Mouse (Mus musculus) stomach, embryonic 14.5 days (tissue): Measurements from ENCODE around the gene Dpagt1. TPM values are rescaled to one million over a fixed set of nuclear protein-coding genes. Genes with fewer than 3 reads are reported as not detected.
"Not testable (repeated sequence)": the region's sequence is repeated elsewhere in the genome, so short reads cannot be mapped to it uniquely, and the experiment has no call there.

Source experiments
- ATAC-seq: fragments of 200-750 bp; cut with Nextera tagmentation; 2 replicates; pipeline ENCODE4 v1.8.0; 2017; ENCODE audit warnings: low read depth, moderate TSS enrichment; ENCODE audit not compliant: insufficient number of reproducible peaks, insufficient read depth, low FRiP score
- H3K27ac ChIP-seq: fragments of 300-500 bp; sonication (generic); 2 replicates; pipeline ENCODE4 v1.5.1; 2014; ENCODE audit warnings: mild to moderate bottlenecking, low read length, moderate library complexity, mixed read lengths
- H3K27me3 ChIP-seq: fragments of 300-500 bp; sonication (generic); 2 replicates; pipeline ENCODE4 v1.6.1; 2014; ENCODE audit warnings: low read length, control low read depth, mixed read lengths; ENCODE audit not compliant: control insufficient read depth, insufficient read depth
- H3K36me3 ChIP-seq: fragments of 300-500 bp; sonication (generic); 2 replicates; pipeline ENCODE4 v1.6.1; 2014; ENCODE audit warnings: mild to moderate bottlenecking, control low read depth, low read length, moderate library complexity, mixed read lengths; ENCODE audit not compliant: control insufficient read depth, insufficient read depth
- H3K4me1 ChIP-seq: fragments of 300-500 bp; sonication (generic); 2 replicates; pipeline ENCODE4 v1.6.1; 2014; ENCODE audit warnings: low read length, control low read depth, mixed read lengths; ENCODE audit not compliant: control insufficient read depth, insufficient read depth
- H3K4me2 ChIP-seq: fragments of 300-500 bp; sonication (generic); replicated peaks from 2 replicates; pipeline ENCODE4 v1.6.1; 2014; ENCODE audit warnings: low read depth, low read length, control low read depth
- H3K4me3 ChIP-seq: fragments of 300-500 bp; sonication (generic); 2 replicates; pipeline ENCODE4 v1.5.1; 2014; ENCODE audit warnings: low read depth, low read length, control low read depth
- H3K9ac ChIP-seq: fragments of 300-500 bp; sonication (generic); replicated peaks from 2 replicates; pipeline ENCODE4 v1.6.1; 2014; ENCODE audit warnings: low read depth, mild to moderate bottlenecking, control low read depth, low read length, moderate library complexity, mixed read lengths
- H3K9me3 ChIP-seq: fragments of 300-500 bp; sonication (generic); 2 replicates; pipeline ENCODE4 v1.6.1; 2016; ENCODE audit warnings: low read depth, low read length, control low read depth; ENCODE audit not compliant: control insufficient read depth
- WGBS: fragments of 180-500 bp; shearing (Covaris S2); extraction: QIAGEN DNeasy Blood & Tissue Kit; methylation state at CpG from one replicate; pipeline ENCODE4 v1.1.7; 2014; 5-methylcytosine and 5-hydroxymethylcytosine counted together
- polyA plus RNA-seq: library from polyadenylated mRNA; unstranded; fragments of >200 nt; fragmentation: Nextera tagmentation; extraction: Ambion mirVana; gene quantifications from 2 replicates; pipeline ENCODE4 v1.2.1, GENCODE M21; 2014

The Dpagt1 gene
- polyA plus RNA-seq, 1 experiment from 2014 or later = 46.7 TPM

- Histone ChIP-seq H3K9me3 (no peaks in the 10 kb centered on the region), H3K9ac (peak within 1 kb of the TSS; percentile 98), H3K4me2 (peak within 1 kb of the TSS; percentile 72), H3K4me1 (peaks cover 14% of the 10 kb centered on the region), H3K36me3 (peaks cover 55% of the 10 kb centered on the region), H3K4me3 (peak within 1 kb of the TSS; percentile 83), H3K27ac (peak within 1 kb of the TSS; percentile 95), H3K27me3 (no peaks in the 10 kb centered on the region)
- peak; percentile 95 for ATAC-seq
- WGBS = under 1% methylated on average over 91 of the region's 91 CpGs
Observed at GRCm38 (mm10) chr9:44334396-44335330, 8.8 kb downstream of the Dpagt1 start, which contains the start of gene H2afx. Gene H2afx, plus strand, starts transcription at chr9:44334694.

- H3K27me3 ChIP-seq = no peaks in the 10 kb centered on the region
- peaks cover 14% of the 10 kb centered on the region for H3K4me1 ChIP-seq
- peak overlapping the region; percentile 72 for H3K4me2 ChIP-seq
- peak overlapping the region; percentile 98 for H3K9ac ChIP-seq
- H3K27ac ChIP-seq = peak overlapping the region; percentile 95
- H3K4me3 ChIP-seq = peak overlapping the region; percentile 83
- peak; percentile 15; the same call in 1 of the 2 replicates for ATAC-seq
- no peaks in the 10 kb centered on the region for H3K9me3 ChIP-seq
- WGBS = under 1% methylated on average over 50 of the region's 50 CpGs
- peaks cover 56% of the 10 kb centered on the region for H3K36me3 ChIP-seq
Observed at GRCm38 (mm10) chr9:44335331-44336092, 9.7 kb downstream of the Dpagt1 start.

GRCm38 (mm10) chr9:44336093-44336406, 10.2 kb downstream of the Dpagt1 start:
- H3K9me3 ChIP-seq = no peaks in the 10 kb centered on the region
- ATAC-seq = no peak
- H3K36me3 ChIP-seq = peaks cover 51% of the 10 kb centered on the region
- 2% methylated on average over 5 of the region's 5 CpGs for WGBS
- H3K27me3 ChIP-seq = no peaks in the 10 kb centered on the region
- H3K27ac ChIP-seq = peak overlapping the region; percentile 95; the same call in 1 of the 2 replicates
- peak overlapping the region; percentile 83 for H3K4me3 ChIP-seq
- H3K9ac ChIP-seq = peak overlapping the region; percentile 98
- peaks cover 14% of the 10 kb centered on the region for H3K4me1 ChIP-seq
- peak overlapping the region; percentile 72 for H3K4me2 ChIP-seq

- H3K27me3 ChIP-seq, H3K9me3 ChIP-seq, H3K27ac ChIP-seq, ATAC-seq: not testable (repeated sequence)
- peak overlapping the region; percentile 83 for H3K4me3 ChIP-seq
- H3K36me3 ChIP-seq = peaks cover 46% of the 10 kb centered on the region
- 29% methylated on average over 4 of the region's 4 CpGs for WGBS
- H3K9ac ChIP-seq = peak overlapping the region; percentile 98; the same call in 1 of the 2 replicates
- H3K4me1 ChIP-seq = peaks cover 14% of the 10 kb centered on the region
- peak overlapping the region; percentile 72 for H3K4me2 ChIP-seq
Observed at GRCm38 (mm10) chr9:44336513-44336912, 10.7 kb downstream of the Dpagt1 start.

- Histone ChIP-seq H3K4me1 (peaks cover 14% of the 10 kb centered on the region), H3K9ac (0 out of 2 replicates have a peak overlapping the region, but pooled peaks have one; percentile 98), H3K4me2 (peak overlapping the region; percentile 72), H3K36me3 (peaks cover 42% of the 10 kb centered on the region), H3K27me3 (no peaks in the 10 kb centered on the region), H3K9me3 (no peaks in the 10 kb centered on the region), H3K4me3 (peak overlapping the region; percentile 83), H3K27ac (no peak overlapping the region)
- no peak for ATAC-seq
- 63% methylated on average over 3 of the region's 3 CpGs for WGBS
Observed at GRCm38 (mm10) chr9:44336964-44337363, 11.1 kb downstream of the Dpagt1 start.

- Histone ChIP-seq H3K36me3 (peaks cover 38% of the 10 kb centered on the region), H3K27ac (no peak overlapping the region), H3K27me3 (no peaks in the 10 kb centered on the region), H3K4me3 (peak overlapping the region; percentile 11; the same call in 1 of the 2 replicates), H3K4me1 (peaks cover 14% of the 10 kb centered on the region), H3K9me3 (no peaks in the 10 kb centered on the region), H3K4me2 (peak overlapping the region; percentile 72), H3K9ac (no peak overlapping the region; the same call in 1 of the 2 replicates)
- 74% methylated on average over 9 of the region's 9 CpGs for WGBS
- ATAC-seq = no peak
Observed at GRCm38 (mm10) chr9:44337436-44338169, 11.8 kb downstream of the Dpagt1 start.

GRCm38 (mm10) chr9:44338574-44338973, 12.8 kb downstream of the Dpagt1 start:
- no peak overlapping the region for H3K4me2 ChIP-seq

GRCm38 (mm10) chr9:44341487-44341886, 15.7 kb downstream of the Dpagt1 start:
- H3K27me3 ChIP-seq = no peaks in the 10 kb centered on the region
- no peak overlapping the region for H3K4me2 ChIP-seq
- no peaks in the 10 kb centered on the region for H3K9me3 ChIP-seq
- 91% methylated on average over 5 of the region's 5 CpGs for WGBS
- ATAC-seq = no peak
- H3K36me3 ChIP-seq = peaks cover 26% of the 10 kb centered on the region
- no peak overlapping the region for H3K9ac ChIP-seq
- no peak overlapping the region for H3K27ac ChIP-seq
- H3K4me1 ChIP-seq = peaks cover 19% of the 10 kb centered on the region
- H3K4me3 ChIP-seq = no peak overlapping the region

More at GRCm38 (mm10) chr9:44338574-44338973, 12.8 kb downstream of the Dpagt1 start:
- Histone ChIP-seq H3K9me3 (no peaks in the 10 kb centered on the region), H3K36me3 (peaks cover 29% of the 10 kb centered on the region), H3K27ac (no peak overlapping the region), H3K4me3 (no peak overlapping the region), H3K27me3 (no peaks in the 10 kb centered on the region), H3K9ac (no peak overlapping the region), H3K4me1 (peaks cover 20% of the 10 kb centered on the region)
- WGBS = 85% methylated on average over 5 of the region's 5 CpGs
- no peak for ATAC-seq
